Mouse (Mus musculus): Measurements from ENCODE around the gene Exosc8.
"Not testable (repeated sequence)": the region's sequence is repeated elsewhere in the genome, so short reads cannot be mapped to it uniquely, and the experiment has no call there.

The Exosc8 gene

GRCm38 (mm10) chr3:54735247-54736046 lies at the start of gene Exosc8, which contains the start of gene Alg5:
Gene Exosc8 (minus strand): TSS chr3:54735393.
Gene Alg5 (plus strand): TSS chr3:54735539.
- peak; percentile 96 for DNase-seq

- no peak for DNase-seq
Observed at GRCm38 (mm10) chr3:54775989-54776631, 40.9 kb upstream of the Exosc8 start.

- no peak for DNase-seq
Observed at GRCm38 (mm10) chr3:54773613-54774012, 38.4 kb upstream of the Exosc8 start.

GRCm38 (mm10) chr3:54769349-54770275 lies 34.4 kb upstream of the Exosc8 start:
- DNase-seq, result no peak

- DNase-seq, result no peak
Observed at GRCm38 (mm10) chr3:54768592-54768991, 33.4 kb upstream of the Exosc8 start.

GRCm38 (mm10) chr3:54766811-54767210 lies 31.6 kb upstream of the Exosc8 start:
- DNase-seq, result no peak

GRCm38 (mm10) chr3:54766034-54766433 lies 30.8 kb upstream of the Exosc8 start:
- no peak for DNase-seq

GRCm38 (mm10) chr3:54765521-54765920 lies 30.3 kb upstream of the Exosc8 start:
- DNase-seq, result not testable (repeated sequence)

- peak; percentile 9 for DNase-seq
Observed at GRCm38 (mm10) chr3:54764418-54764817, 29.2 kb upstream of the Exosc8 start.

- no peak for DNase-seq
Observed at GRCm38 (mm10) chr3:54761258-54761657, 26.1 kb upstream of the Exosc8 start.

- no peak for DNase-seq
Observed at GRCm38 (mm10) chr3:54760321-54761115, 25.3 kb upstream of the Exosc8 start.

GRCm38 (mm10) chr3:54759211-54759610 lies 24.0 kb upstream of the Exosc8 start:
- DNase-seq, result no peak

GRCm38 (mm10) chr3:54757446-54757845 lies 22.3 kb upstream of the Exosc8 start:
- DNase-seq, result no peak

- no peak for DNase-seq
Observed at GRCm38 (mm10) chr3:54756058-54756457, 20.9 kb upstream of the Exosc8 start.

GRCm38 (mm10) chr3:54755145-54756041 lies 20.2 kb upstream of the Exosc8 start, which contains the start of gene Smad9:
Gene Smad9 (plus strand): TSS chr3:54755582.
- peak; percentile 64 for DNase-seq

- DNase-seq, result no peak
Observed at GRCm38 (mm10) chr3:54753411-54753810, 18.2 kb upstream of the Exosc8 start.

GRCm38 (mm10) chr3:54745799-54746198 lies 10.6 kb upstream of the Exosc8 start:
- DNase-seq, result peak; percentile 45

GRCm38 (mm10) chr3:54741965-54742364 lies 6.8 kb upstream of the Exosc8 start:
- DNase-seq, result no peak

GRCm38 (mm10) chr3:54737317-54737716 lies 2.1 kb upstream of the Exosc8 start:
- DNase-seq, result no peak

- peak; percentile 20 for DNase-seq
Observed at GRCm38 (mm10) chr3:54736101-54736927, 1.1 kb upstream of the Exosc8 start.

All from right cerebral cortex, postnatal 4 days (tissue).